Mouse (Mus musculus): ENCODE results near the gene Gm5862. TPM values are rescaled to one million over a fixed set of nuclear protein-coding genes. Genes with fewer than 3 reads are reported as not detected.
"Not testable (repeated sequence)": the region's sequence is repeated elsewhere in the genome, so short reads cannot be mapped to it uniquely, and the experiment has no call there.

Gene Gm5862
- polyA plus RNA-seq (2015; fragmentation: Nextera tagmentation; extraction: Ambion mirVana), result not detected in 2 replicates

- not testable (repeated sequence) for H3K9me3 ChIP-seq (ENCODE audit: control insufficient read depth, low read length); H3K9ac ChIP-seq (ENCODE audit: low read depth, low read length); H3K27me3 ChIP-seq (replicated peaks; ENCODE audit: control insufficient read depth, insufficient read depth, low read length); H3K4me1 ChIP-seq (ENCODE audit: control insufficient read depth, insufficient read depth, low read length); ATAC-seq; H3K4me3 ChIP-seq (ENCODE audit: low read length); H3K36me3 ChIP-seq (ENCODE audit: control insufficient read depth, insufficient read depth, low read length); H3K27ac ChIP-seq (ENCODE audit: low read length); H3K4me2 ChIP-seq (ENCODE audit: low read depth, low read length)
- no CpG with 5 or more reads among the region's 3 CpGs for WGBS
Measured at GRCm38 (mm10) chr5:26022816-26023215, at the start of gene Gm5862. Gene Gm5862, minus strand, starts transcription at chr5:26022916.

GRCm38 (mm10) chr5:26070716-26071115, 48.0 kb upstream of the Gm5862 start:
- H3K4me1 ChIP-seq (ENCODE audit: control insufficient read depth, insufficient read depth, low read length), result no peaks in the 10 kb centered on the region
- no peaks in the 10 kb centered on the region for H3K9me3 ChIP-seq (ENCODE audit: control insufficient read depth, low read length)
- no peaks in the 10 kb centered on the region for H3K36me3 ChIP-seq (ENCODE audit: control insufficient read depth, insufficient read depth, low read length)
- no peak overlapping the region for H3K4me2 ChIP-seq (ENCODE audit: low read depth, low read length)
- H3K27ac ChIP-seq (ENCODE audit: low read length), result no peak overlapping the region
- WGBS, result 87% methylated on average over 24 of the region's 24 CpGs
- no peak overlapping the region for H3K9ac ChIP-seq (ENCODE audit: low read depth, low read length)
- no peaks in the 10 kb centered on the region for H3K27me3 ChIP-seq (replicated peaks; ENCODE audit: control insufficient read depth, insufficient read depth, low read length)
- no peak overlapping the region for H3K4me3 ChIP-seq (ENCODE audit: low read length)
- no peak for ATAC-seq

GRCm38 (mm10) chr5:26058481-26058880, 35.8 kb upstream of the Gm5862 start, which contains the start of gene Gm7347:
Gene Gm7347, minus strand, starts transcription at chr5:26058581.
- H3K36me3 ChIP-seq (ENCODE audit: control insufficient read depth, insufficient read depth, low read length); H3K27ac ChIP-seq (ENCODE audit: low read length); H3K27me3 ChIP-seq (replicated peaks; ENCODE audit: control insufficient read depth, insufficient read depth, low read length); H3K4me1 ChIP-seq (ENCODE audit: control insufficient read depth, insufficient read depth, low read length); H3K9me3 ChIP-seq (ENCODE audit: control insufficient read depth, low read length); H3K9ac ChIP-seq (ENCODE audit: low read depth, low read length); H3K4me2 ChIP-seq (ENCODE audit: low read depth, low read length); H3K4me3 ChIP-seq (ENCODE audit: low read length); ATAC-seq: not testable (repeated sequence)
- WGBS, result no CpG with 5 or more reads among the region's 2 CpGs

GRCm38 (mm10) chr5:26039458-26039857, 16.7 kb upstream of the Gm5862 start, which contains the start of gene Speer4a:
Gene Speer4a, minus strand, starts transcription at chr5:26039558.
- not testable (repeated sequence) for H3K4me1 ChIP-seq (ENCODE audit: control insufficient read depth, insufficient read depth, low read length); H3K4me2 ChIP-seq (ENCODE audit: low read depth, low read length); H3K4me3 ChIP-seq (ENCODE audit: low read length); H3K9me3 ChIP-seq (ENCODE audit: control insufficient read depth, low read length); H3K27ac ChIP-seq (ENCODE audit: low read length); H3K36me3 ChIP-seq (ENCODE audit: control insufficient read depth, insufficient read depth, low read length); H3K9ac ChIP-seq (ENCODE audit: low read depth, low read length); H3K27me3 ChIP-seq (replicated peaks; ENCODE audit: control insufficient read depth, insufficient read depth, low read length); ATAC-seq
- 74% methylated on average over 2 of the region's 2 CpGs for WGBS

- not testable (repeated sequence) for ATAC-seq; H3K4me3 ChIP-seq (ENCODE audit: low read length); H3K4me2 ChIP-seq (ENCODE audit: low read depth, low read length); H3K27me3 ChIP-seq (replicated peaks; ENCODE audit: control insufficient read depth, insufficient read depth, low read length); H3K27ac ChIP-seq (ENCODE audit: low read length); H3K9me3 ChIP-seq (ENCODE audit: control insufficient read depth, low read length); H3K9ac ChIP-seq (ENCODE audit: low read depth, low read length); H3K36me3 ChIP-seq (ENCODE audit: control insufficient read depth, insufficient read depth, low read length); H3K4me1 ChIP-seq (ENCODE audit: control insufficient read depth, insufficient read depth, low read length)
- WGBS, result 68% methylated on average over 6 of the region's 7 CpGs
Measured at GRCm38 (mm10) chr5:26007697-26008096, 15.0 kb downstream of the Gm5862 start.

- not testable (repeated sequence) for H3K9me3 ChIP-seq (ENCODE audit: control insufficient read depth, low read length); H3K9ac ChIP-seq (ENCODE audit: low read depth, low read length); H3K27ac ChIP-seq (ENCODE audit: low read length); H3K4me1 ChIP-seq (ENCODE audit: control insufficient read depth, insufficient read depth, low read length); H3K36me3 ChIP-seq (ENCODE audit: control insufficient read depth, insufficient read depth, low read length); H3K27me3 ChIP-seq (replicated peaks; ENCODE audit: control insufficient read depth, insufficient read depth, low read length)
- H3K4me3 ChIP-seq (ENCODE audit: low read length), result peak overlapping the region; percentile 36
- peak overlapping the region; percentile 46 for H3K4me2 ChIP-seq (ENCODE audit: low read depth, low read length)
- ATAC-seq, result peak; percentile 73
- 14% methylated on average over 45 of the region's 45 CpGs for WGBS
Measured at GRCm38 (mm10) chr5:26006937-26007695, 15.6 kb downstream of the Gm5862 start.

- H3K4me2 ChIP-seq (ENCODE audit: low read depth, low read length); H3K9me3 ChIP-seq (ENCODE audit: control insufficient read depth, low read length); ATAC-seq; H3K9ac ChIP-seq (ENCODE audit: low read depth, low read length); H3K27ac ChIP-seq (ENCODE audit: low read length); H3K4me3 ChIP-seq (ENCODE audit: low read length); H3K27me3 ChIP-seq (replicated peaks; ENCODE audit: control insufficient read depth, insufficient read depth, low read length); H3K4me1 ChIP-seq (ENCODE audit: control insufficient read depth, insufficient read depth, low read length); H3K36me3 ChIP-seq (ENCODE audit: control insufficient read depth, insufficient read depth, low read length): not testable (repeated sequence)
- WGBS, result 92% methylated on average over 1 of the region's 2 CpGs
Measured at GRCm38 (mm10) chr5:26004698-26005097, 18.0 kb downstream of the Gm5862 start, which contains the start of gene Gm1979. Gene Gm1979, minus strand, starts transcription at chr5:26004798.

GRCm38 (mm10) chr5:25988550-25988949, 34.2 kb downstream of the Gm5862 start, which contains the start of gene Gm21698:
Gene Gm21698, minus strand, starts transcription at chr5:25988650.
- not testable (repeated sequence) for H3K4me3 ChIP-seq (ENCODE audit: low read length); H3K27me3 ChIP-seq (replicated peaks; ENCODE audit: control insufficient read depth, insufficient read depth, low read length); H3K4me2 ChIP-seq (ENCODE audit: low read depth, low read length); H3K9ac ChIP-seq (ENCODE audit: low read depth, low read length); H3K27ac ChIP-seq (ENCODE audit: low read length); ATAC-seq; H3K9me3 ChIP-seq (ENCODE audit: control insufficient read depth, low read length); H3K4me1 ChIP-seq (ENCODE audit: control insufficient read depth, insufficient read depth, low read length); H3K36me3 ChIP-seq (ENCODE audit: control insufficient read depth, insufficient read depth, low read length)
- WGBS, result no CpG with 5 or more reads among the region's 3 CpGs

- H3K4me3 ChIP-seq (ENCODE audit: low read length), result not testable (repeated sequence)
- WGBS, result no CpG with 5 or more reads among the region's 2 CpGs
Measured at GRCm38 (mm10) chr5:25972563-25972962, 50.2 kb downstream of the Gm5862 start, which contains the start of gene Gm21680. Gene Gm21680, minus strand, starts transcription at chr5:25972663.

More at GRCm38 (mm10) chr5:25972563-25972962, 50.2 kb downstream of the Gm5862 start, which contains the start of gene Gm21680:
- H3K9ac ChIP-seq (ENCODE audit: low read depth, low read length); ATAC-seq; H3K27me3 ChIP-seq (replicated peaks; ENCODE audit: control insufficient read depth, insufficient read depth, low read length); H3K4me1 ChIP-seq (ENCODE audit: control insufficient read depth, insufficient read depth, low read length); H3K4me2 ChIP-seq (ENCODE audit: low read depth, low read length); H3K36me3 ChIP-seq (ENCODE audit: control insufficient read depth, insufficient read depth, low read length); H3K27ac ChIP-seq (ENCODE audit: low read length); H3K9me3 ChIP-seq (ENCODE audit: control insufficient read depth, low read length): not testable (repeated sequence)
